Mouse (Mus musculus): ENCODE measurements around the gene Prr12.
A peak's percentile ranks its signal among the peaks of the same experiment; 100 is the strongest.

Prr12 gene

DNA sequence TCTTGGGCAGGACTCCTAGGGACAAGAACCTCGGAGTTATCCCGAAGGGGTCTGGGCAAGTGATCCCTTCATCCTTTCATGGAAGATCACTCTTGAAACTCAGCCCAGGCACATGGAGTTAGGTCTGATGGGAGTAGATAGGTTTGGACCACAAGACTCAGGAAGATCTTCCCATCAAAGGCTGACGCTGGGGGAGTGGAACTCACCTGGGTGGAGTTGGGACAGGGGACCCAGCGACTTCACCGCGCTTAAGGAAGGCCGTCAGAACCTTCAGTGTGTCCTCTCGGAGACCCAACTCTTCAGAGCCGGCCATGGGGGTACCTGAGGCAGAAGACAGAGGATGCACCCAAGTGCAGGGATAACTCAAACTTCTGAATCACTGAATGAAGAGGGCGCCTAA lies 56.0 kb downstream of the Prr12 start:
- no peak for DNase-seq

- no peak for DNase-seq
Observed at GRCm38 (mm10) chr7:44986879-44987718, 65.6 kb downstream of the Prr12 start.

- peak; percentile 96 to 99 for DNase-seq
Observed at GRCm38 (mm10) chr7:44986192-44986878, 66.3 kb downstream of the Prr12 start, which contains the start of gene Prmt1. Gene Prmt1, minus strand, starts transcription at chr7:44986568.

GRCm38 (mm10) chr7:44985595-44986191 lies 67.0 kb downstream of the Prr12 start:
- DNase-seq, result peak; percentile 61 to 66

GRCm38 (mm10) chr7:44984833-44985164 lies 67.9 kb downstream of the Prr12 start:
- DNase-seq, result no peak

- no peak for DNase-seq
Observed at GRCm38 (mm10) chr7:44983944-44984832, 68.5 kb downstream of the Prr12 start.

DNA sequence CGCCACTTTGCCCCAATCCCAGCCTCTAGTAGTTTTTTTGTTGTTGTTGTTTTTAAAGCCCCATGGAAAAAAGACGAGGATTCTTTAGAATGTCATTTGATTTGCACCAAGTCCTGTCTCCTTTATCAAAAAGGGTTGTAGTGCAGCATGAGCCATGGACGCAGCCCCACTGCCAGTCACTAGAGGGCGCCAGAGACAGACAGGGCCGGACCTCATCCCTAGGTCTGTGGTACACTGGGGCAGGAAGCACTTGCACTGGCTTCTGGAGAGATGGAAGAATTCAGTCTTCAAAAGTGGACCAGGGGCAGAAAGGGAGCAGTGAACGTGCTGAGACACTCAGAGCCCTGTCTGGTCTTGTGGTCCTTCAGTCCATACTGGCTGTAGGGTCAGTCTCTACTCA lies 69.6 kb downstream of the Prr12 start:
- peak; percentile 88 to 89 for DNase-seq

GRCm38 (mm10) chr7:44981539-44981938 lies 71.1 kb downstream of the Prr12 start:
- DNase-seq, result no peak

- no peak for DNase-seq
Observed at GRCm38 (mm10) chr7:44978300-44978699, 74.4 kb downstream of the Prr12 start.
